Mouse (Mus musculus) cerebellum, postnatal 10 days (tissue): Measurements from ENCODE around the gene Mtmr6.

ENCODE experiments used
- DNase-seq, 2 experiments: peaks; one replicate each; pipeline ENCODE4 v3.0.0; 2021; ENCODE audit warnings: mixed read lengths in 2 of 2

Gene Mtmr6

DNA sequence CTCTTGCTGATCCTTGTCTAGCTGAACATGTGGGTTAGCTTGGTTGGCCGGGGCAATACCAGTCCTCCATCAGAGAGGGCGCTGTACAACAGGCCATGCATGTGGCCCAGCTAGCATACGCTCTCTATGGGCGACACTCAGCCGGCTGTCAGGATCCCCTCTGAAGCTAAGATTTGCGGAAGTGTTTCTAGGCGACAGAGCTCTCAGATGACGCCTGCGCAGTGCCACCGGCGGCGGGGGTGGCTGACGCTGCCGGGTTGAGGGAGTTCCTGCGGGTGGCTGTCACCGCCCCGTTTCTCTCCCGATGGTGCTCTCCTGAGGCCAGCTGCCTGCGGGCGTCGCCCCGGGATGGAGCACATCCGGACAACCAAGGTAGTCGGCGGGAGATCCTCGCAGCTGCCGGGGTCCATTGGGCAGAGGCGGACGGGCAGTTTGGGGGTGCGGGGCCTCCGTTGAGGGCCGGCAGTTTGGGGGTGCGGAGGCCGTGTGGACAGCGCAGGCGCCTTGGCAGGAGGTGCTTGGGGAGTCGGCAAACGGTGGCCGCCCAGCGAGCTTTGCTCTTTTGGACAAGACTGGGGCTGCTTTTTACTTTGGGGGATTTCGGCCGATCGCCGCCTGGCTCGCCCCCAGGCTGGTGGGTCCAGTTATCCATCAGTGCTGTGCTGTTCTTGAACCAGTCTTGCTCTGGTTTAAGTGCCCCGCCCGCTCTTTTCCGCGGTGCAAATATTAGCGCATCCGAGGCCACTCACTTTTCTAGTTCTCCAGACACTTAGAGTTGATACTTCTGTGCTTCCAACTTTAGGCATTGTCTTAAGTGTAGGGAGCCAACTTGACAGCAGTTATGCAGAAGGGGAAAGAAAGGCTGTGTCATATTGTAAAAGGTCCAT is at the start of gene Mtmr6:
Mtmr6 (plus strand) TSS at position 239 of the 887 bp plus-strand sequence.
- DNase-seq, result peak; percentile 96

DNA sequence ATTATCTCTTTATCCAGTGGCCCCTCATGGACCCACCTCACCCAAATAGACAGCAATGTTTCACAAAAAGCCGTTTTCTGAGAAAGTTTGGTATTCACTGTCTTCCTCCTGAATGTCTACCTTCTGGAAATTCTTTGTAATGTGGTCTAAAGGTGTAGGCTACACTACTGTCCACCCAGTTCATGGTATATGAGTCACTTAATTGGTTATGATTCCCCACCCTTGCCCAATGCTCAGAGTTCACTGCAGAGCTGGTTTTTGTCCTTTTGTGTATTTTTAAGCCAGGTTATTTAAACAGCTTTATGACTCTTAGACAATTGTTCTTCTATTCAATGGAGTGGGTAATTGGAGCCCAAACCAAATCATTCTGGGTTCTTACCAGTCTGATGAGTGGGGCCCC is 48.9 kb upstream of the Mtmr6 start:
- DNase-seq, result no peak

DNA sequence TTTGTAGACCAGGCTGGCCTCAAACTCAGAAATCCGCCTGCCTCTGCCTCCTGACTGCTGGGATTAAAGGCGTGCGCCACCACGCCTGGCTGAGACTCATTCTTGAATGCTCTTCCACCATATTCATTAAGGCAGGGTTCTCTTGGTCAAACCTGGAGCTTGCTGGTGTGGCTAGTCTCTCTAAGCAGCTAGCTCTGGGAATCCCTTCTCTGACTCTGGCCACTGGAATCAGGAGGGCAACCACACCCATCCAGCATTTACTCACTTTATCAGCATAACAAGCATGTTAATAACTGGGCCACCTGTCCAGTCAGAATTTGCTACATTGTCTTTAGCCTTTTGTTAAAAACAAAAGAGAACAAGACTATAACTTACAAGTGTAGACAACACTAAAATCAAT is 47.4 kb upstream of the Mtmr6 start:
- no peak for DNase-seq

DNA sequence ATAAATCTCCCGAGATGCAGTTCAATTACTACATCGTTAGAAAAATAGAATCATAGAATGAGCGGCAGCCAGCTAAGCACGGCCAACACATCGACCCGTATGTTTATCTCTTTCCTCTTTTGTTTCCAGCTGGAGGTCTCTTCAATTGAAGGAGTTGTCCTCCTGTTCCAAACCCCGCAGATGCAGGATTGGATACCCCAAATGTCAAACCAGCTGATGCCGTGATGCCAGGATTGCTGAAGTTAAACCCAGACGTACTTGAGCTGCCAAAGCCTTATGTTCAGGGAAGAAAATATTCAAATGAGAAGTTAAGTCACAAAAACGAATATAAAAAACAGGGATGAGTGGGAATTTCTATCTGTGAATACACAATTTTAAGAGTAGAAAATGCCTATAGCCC is 45.1 kb upstream of the Mtmr6 start:
- no peak for DNase-seq

DNA sequence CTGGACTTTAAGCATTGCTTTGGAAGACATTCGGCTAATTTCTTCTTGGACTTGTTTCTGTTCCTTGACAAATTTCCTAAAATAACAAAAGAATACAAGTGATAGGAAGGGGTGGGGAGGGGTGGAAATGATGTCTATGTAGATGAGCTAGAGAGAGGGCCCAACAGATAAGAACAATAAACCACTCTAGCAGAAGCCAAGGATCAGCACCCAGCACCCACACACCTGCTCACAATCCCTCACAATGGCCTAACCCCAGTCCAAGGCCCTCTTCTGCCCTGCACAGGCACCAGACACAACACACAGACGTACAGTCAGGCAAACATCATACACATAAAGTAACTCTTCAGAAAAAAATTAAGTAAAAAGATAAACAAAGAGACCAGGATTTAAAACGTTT is 26.5 kb upstream of the Mtmr6 start:
- no peak for DNase-seq

DNA sequence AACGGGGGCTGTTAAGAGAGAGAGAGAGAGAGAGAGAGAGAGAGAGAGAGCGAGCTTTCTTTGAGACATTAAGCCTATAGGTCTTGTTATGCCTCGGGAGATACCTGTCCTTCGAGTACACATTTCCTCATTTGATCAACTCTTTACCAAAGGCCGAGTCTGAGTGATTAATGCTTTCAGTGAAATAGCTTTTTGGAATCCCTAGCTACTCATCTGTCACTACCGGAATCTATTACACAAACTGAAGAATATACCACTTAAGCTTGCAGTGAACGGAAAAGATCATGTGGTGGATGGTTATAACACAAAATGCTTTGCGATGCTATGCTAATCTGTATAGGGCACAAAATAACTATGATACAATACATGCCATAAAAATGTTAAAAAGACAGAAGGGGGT is 14.7 kb upstream of the Mtmr6 start:
- no peak for DNase-seq

DNA sequence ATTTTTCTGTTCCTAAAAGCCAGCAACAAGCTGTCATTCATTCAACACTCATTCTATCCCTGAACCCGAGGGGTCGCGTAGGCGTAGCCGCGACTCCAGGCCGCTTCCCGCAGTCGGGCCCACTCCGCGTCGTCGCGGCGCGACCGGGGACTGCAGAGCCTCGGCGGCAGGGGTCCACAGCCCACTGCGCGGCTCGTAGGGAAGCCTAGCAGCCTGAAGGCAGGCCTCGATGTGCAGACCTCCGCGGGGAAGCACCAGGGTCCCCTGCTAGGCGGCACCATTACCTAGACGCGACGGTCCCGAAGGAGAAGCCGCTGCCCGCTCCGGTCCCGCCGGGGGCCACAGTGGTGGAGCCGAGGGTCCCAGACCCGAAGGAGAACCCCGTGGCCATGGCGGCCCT is 14.1 kb upstream of the Mtmr6 start:
- no peak for DNase-seq

DNA sequence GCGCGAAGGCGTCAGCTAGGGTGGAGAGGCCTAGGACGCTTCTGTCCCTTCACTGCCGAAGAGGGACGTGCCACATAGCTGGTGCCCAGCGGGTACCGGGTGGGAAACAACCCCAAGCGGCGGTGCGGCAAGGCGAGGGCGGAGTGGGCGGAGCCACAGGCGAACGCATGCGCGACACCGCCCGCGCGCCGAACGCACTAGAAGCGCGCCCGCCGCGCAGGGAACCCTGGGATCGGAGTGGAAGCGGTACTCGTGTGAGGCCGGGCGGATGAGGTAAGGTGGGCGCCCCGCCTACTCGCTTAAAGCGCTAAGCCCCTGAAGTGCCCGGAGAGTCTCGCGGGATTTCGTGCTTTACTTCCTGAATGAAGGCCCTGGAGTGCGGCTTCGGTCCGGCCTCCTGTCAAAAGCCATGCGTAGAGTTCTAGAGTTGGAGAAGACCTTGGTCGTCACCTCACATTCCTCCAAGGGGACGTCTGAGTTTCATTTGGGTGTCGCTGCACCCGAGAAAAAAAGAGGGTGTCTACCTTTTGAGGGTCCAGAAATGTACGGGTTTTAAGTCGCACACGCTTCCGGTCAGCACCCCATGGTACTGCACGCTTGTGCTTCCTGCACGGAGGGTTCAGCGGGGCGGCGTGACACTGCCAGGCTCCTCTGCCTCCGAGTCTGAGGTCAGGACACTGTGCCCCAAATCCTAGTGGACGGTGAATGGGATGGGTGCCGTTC is 13.6 kb upstream of the Mtmr6 start, which contains the start of the genes Nupl1 and Gm49336:
Nupl1 (minus strand) TSS at position 151 of the 723 bp plus-strand sequence.
Gm49336 (minus strand) TSS at position 227 of the 723 bp plus-strand sequence.
- peak; percentile 98 to 99 for DNase-seq

DNA sequence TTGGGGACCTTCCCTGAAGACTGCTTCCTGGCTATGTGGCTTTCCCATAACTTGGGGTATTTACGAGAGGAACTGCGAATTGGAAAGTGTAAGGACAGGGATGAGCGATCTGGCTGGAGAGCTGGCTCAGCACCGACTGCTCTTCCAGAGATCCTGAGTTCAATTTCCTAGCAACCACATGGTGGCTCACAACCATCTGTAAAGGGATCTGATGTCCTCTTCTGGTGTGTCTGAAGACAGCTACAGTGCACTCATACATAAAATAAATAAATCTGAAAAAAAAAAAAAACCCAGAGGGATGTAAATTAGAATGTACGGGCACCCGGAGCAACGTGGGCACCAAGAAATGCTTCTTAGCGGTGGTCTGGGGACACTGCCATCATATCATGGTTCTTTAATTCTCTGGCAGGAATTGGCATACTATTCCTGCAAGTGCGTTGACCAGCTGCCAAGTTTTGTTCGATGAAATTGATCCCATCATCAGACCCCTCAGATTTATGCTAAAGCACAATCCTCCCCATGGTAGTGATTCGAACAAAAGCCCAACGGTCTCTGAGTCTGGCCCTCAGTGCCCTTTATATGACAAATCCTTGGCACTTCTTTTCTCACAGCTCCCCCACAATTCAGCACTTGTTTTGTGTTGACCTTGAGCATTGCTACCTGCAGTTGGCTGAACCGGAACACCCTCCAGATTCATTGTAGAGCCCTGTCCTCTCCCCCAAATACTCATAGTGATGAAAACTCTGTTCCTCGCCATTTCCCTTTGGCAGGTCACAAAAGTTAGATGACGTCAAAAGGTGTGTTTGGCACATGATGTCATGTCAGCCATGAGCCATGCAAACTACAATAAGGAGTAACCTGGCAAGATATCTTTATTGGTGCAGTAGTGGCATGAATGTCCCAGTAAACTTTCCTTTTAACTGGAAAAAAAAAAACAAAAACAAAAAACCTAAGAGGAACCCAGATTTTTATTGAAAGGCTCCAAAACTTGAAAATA is 12.7 kb upstream of the Mtmr6 start:
- peak; percentile 67 to 77 for DNase-seq

DNA sequence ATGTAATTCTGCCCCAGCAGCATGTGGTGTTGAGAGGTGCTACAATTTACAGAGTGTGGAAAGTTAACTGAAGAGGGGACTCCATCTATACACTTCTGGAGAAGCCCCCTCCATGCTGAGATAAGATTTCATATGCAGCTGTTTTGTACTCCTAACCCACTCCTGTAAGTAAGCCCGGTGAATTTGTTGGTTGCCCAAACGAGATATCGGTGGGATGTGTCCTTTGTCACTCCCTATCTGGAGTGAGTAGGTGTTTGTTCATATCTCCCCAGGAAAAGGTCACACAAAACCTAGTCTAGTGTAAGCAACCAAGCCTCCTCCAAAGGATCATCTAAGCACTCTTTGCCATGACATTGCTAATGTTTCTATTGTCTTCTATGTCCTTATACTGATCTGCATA is 11.6 kb upstream of the Mtmr6 start:
- no peak for DNase-seq

DNA sequence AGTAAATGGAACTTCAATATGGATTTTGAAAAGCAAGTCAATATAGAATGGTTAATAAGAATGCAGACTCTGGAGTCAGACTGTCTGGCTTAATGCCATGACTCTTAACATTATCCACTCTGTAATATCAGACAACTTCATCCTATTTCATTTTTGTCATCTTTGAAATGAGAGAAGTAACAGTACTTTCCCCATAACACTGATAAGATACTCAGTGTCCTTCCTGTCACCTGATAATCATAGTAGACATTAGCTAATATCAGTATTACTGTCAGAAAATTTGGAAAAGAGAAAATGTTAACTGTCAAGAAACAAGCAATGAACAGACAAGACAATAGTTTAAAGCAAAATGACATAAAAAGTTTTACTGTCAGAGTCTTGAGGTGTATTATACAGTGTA is 10.3 kb upstream of the Mtmr6 start:
- DNase-seq, result no peak

DNA sequence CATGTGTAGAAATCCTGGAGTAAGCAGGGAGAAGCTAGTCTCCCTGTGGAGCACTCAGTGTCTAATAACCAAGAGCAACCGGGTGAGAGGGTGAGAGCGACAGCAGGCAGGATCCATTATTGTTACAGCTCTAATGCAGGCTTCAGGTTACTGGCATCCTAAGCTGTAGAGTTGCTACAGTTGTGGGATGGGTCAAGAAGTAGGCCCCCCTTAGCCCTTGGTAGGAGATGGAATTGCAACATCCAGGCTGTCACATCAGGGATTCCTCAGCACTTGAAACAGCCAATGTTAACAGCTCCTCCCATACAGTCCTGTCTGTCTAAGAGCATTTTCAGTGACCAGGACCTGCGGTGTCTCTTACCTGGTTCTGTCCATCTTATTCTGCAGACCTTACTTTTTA is 8.7 kb upstream of the Mtmr6 start:
- DNase-seq, result no peak

DNA sequence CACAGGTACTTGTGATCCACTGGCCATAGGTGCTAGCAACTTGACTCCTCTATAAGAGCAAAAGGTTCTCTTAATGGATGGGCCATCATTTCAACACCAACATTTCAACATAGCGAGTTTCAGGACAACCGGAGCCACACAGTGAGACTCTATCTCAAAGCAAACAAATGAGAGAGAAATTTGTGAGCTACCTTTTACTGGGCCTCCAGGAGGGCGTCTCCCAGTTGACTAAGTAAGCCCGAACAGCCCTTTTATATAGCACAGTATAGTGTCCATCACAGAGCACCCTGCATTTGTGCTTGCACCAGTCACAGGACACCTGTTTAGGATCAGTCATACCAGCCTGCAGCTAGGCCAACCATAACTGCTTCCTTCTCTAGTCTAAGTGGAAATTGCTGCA is 7.9 kb upstream of the Mtmr6 start:
- no peak for DNase-seq

DNA sequence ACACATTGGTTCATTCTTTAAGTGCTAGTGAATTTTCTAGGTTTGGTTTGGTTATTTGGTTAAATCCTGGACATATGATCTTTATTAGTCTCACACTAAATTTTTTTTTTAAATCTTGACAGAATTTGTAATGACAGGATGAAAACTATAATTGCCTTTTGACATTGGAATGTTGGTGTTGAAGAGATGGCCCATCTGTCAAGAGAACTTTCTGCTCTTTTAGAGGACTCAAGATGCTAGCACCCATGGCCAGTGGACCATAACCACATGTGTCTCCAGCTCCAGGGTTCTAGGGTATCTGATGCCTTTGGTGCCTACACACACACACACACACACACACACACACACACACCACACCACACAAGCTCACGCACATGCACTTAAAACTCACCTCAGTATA is 7.2 kb upstream of the Mtmr6 start:
- no peak for DNase-seq

DNA sequence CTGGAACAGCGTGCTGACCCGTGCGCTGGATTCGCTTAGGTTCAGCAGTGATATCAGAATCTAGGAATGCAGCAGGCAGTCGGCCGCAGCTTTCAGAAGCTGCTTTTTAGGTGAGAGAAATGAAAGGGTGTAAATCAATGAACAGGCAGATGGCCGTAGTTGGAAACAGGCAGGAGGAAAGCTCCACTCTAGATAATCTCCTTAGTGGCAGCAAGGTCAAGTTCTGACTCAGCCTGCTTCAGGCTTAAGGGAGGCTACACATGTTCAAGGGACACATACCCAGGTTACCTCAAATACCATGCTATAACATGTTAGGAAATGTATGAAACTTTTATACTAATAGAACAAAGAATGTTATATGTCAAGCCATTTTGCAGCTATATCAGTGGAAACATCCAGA is 2.7 kb upstream of the Mtmr6 start:
- DNase-seq, result no peak

DNA sequence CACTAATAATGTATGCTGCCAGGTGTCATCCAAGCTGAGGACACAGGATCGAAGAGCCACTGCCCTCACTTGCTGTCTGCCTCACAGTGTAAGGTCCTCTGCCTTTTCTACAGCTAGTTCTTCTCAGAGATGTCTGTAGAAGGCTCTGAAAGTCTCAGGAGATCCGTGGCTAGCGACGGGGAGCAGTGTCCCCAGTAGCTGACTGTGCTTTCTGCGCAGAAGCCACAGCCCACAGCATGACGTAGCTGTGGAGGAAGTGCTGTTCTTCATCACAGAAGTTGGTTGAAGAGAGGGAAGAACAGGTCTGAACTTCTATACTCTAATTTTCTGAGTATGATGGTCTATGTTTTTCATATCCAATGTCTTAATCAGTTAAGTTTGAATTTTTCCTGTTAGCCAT is 4.3 kb downstream of the Mtmr6 start:
- no peak for DNase-seq

DNA sequence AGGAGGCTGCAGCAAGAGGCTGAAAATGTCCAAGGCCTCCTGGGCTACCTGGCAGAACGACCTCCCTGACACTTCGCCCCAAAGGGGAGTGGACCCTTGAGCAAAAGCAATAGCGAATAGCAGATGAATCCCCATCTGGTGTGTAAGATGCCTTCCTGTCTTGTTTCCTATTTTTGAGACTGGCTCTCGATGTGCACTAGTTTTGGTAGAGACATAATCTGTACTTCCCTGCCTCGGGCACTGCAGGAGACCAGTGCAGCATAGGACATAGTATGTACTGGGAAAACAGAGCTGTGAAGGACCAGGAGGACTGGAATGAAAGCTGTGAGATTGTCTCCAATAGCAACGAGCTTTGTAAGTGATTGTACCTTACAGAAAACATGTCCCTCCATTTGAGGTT is 8.3 kb downstream of the Mtmr6 start:
- DNase-seq, result no peak

DNA sequence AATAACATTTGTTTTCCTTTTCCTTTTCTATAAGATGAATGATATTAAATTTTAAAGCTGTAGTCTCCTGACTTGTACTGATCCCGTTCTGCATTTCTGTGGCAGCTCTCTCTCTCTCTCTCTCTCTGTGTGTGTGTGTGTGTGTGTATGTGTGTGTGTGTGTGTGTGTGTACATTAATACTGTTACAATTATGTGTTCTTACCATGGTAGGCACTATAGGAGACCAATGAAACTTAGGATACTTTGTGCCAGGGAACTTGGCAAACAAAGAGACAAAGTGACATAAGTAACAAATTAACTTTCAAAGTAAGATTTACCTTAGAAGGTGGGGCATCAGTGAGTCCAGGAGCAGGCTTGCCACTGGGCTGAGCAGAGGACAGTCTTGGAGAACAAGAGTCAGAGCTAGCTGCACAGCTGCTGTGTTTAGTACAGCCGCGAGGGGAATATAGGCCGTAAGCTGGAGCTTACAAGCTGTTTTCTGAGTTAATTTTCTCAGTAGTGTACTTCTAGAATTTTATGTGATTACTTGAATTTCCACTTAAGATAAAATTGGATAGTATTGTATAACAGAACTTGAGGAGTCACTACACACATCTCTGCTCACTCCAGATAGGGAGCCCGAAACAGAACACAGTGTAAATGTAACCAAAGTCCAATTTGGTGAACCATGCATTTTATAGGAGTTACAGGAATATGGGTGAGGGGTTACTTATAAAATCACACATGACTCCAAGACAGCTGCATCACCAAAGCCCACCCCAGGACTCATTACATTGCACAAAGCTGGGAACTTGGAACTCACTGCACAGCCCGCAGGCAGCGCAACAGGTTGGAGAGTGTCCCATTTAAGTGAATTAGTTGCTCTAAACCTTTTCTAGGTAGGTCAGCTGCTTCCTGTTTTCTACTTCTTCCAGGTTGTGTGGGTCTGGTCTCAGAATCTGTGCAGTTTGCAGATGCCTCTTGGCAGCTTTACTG is 10.6 kb downstream of the Mtmr6 start:
- DNase-seq, result no peak

DNA sequence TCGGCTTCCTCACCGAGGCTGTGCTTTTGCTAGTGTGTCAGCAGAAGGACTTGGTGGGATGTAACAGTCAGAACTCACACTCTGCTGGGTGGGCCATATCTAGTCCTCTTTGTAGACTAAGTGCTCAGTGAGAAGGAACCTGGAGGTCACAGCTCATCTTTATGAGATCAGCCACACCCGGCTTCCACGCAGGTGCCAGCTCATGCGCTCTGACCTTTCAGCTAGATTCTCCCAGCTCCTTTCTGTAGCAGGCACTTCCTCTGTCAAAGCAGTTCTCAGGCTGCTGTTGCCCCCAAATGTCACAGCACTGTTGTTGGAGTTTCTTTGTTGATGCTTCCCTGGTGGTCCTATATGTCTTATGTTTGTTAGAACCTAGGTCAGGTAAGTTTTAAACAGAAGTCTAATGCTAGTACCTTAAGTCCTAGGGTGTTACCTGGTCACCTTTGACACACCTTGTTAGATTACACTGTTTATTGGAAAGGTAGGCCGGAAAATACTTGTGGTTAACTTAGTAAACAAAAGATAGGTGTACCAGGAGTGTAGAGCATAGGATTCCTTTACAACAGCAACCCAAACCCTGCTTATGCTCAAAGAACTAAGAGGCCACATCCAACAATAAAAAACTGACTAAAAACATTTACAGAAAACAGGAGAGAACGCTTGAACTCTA is 21.3 kb downstream of the Mtmr6 start:
- no peak for DNase-seq

DNA sequence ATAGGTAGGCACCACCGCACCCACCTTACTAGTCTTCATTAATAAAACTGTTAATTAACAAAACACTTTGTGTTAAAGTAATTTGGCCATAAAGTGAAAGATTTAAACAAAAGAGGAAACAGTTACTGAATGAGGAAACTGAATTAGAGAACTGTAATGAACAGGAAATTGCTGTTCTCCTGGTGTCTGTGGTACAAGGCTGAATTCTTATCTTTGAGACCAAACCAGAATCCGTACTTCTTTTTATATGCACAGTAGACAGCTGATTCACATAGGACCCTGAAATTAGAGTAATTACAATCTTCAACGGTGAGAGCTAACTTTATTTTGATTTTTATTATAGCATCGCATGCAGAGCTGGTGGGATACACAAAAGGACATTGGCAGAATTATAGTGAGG is 25.3 kb downstream of the Mtmr6 start:
- no peak for DNase-seq

DNA sequence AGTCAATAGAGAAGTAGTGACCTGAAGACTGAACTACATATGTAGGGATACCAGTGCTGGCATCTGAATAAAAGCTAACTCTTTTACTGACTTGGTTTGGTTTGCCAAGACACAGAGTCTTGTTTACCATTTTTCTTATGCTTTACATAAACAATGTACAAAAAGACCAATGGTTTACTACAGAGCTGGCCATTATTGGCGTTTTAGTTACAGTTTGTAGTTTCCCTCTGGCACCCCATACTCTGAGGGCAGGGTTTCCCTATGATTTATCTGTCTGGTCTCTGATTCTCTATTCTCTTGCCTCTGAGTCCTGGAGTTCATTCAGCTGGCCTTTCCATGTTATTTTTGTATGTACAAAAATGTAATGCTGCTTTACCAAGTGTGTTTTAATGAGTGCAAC is 30.5 kb downstream of the Mtmr6 start:
- no peak for DNase-seq
